Mouse (Mus musculus): ENCODE measurements around the gene Gm10487.
"Not testable (repeated sequence)": the region's sequence is repeated elsewhere in the genome, so short reads cannot be mapped to it uniquely, and the experiment has no call there.

Gene Gm10487

DNA sequence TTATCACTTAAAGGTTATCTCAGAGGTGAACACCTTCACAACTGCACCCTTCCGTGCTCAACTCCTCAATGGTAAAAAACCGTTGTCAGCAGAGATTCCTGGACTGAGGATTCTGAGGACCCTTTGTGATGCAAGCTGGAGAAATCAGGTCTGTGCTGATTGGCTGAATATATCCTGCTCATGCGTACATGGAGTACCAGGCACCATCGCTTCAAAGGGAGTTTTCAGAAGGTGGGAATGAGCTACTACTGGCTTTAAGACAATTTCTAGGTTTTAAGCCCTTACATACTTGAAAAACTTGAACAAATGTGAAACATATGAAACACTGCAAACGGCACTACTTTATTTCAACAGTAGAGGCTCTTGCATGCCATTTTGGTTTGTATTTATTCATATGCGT, at the start of gene Gm10487:
Gene Gm10487, minus strand, starts transcription at position 101 of the 400 bp plus-strand sequence.
- DNase-seq (ENCODE audit: low spot score) = not testable (repeated sequence)
